Mouse (Mus musculus): Measurements from ENCODE around the gene Glyatl3.

The Glyatl3 gene

DNA sequence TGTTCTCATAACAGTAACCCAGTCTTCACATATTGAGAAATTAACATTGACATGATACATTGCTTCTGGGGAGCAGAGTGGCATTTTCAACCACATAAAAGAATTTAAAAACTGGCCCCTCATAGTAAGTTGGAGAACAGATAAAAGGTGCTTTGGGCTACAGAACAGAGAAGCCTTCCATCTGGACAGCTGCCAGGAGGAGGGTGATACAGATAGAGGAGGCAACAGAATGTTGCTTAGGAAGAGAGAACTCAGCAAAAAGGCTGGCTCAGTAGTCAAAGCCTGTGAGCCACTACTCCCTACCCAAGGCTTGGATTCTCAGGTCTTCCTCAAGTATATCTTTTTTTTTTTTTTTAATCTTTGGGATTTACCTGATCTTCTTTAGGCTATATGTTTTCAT is 59.1 kb downstream of the Glyatl3 start:
- DNase-seq (ENCODE audit: low read depth): no peak

Measured in 416B (cell line).